Mouse (Mus musculus) ovary, postnatal 14 days (tissue): ENCODE results near the gene Col4a2.
A peak's percentile ranks its signal among the peaks of the same experiment; 100 is the strongest.

Experiments used
- DNase-seq: peaks from one replicate; pipeline ENCODE4 v3.0.0; 2022; ENCODE audit warnings: low spot score

Gene Col4a2

GRCm38 (mm10) chr8:11382933-11383332 is 70.3 kb downstream of the Col4a2 start:
- no peak for DNase-seq

DNA sequence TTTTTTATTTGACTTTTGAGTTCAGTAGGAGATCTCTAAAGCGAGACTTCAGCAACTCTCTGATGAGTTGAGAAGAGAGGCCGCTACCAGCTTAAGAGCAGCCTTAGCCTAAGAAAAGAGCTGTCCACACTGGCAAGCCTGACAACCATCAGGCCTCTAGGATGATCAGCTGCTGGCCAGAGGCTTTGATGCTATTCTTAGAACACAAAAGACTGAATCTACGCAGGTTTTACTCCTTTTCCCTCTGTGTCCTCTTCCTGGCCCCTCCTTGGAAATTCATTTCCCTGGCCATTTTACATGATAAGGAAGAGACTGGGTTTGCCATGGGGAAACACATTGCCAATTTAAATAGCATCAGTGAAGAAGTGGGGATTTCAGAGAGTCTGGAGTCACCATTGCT is 70.8 kb downstream of the Col4a2 start:
- no peak for DNase-seq

GRCm38 (mm10) chr8:11384841-11385240 is 72.2 kb downstream of the Col4a2 start:
- no peak for DNase-seq

DNA sequence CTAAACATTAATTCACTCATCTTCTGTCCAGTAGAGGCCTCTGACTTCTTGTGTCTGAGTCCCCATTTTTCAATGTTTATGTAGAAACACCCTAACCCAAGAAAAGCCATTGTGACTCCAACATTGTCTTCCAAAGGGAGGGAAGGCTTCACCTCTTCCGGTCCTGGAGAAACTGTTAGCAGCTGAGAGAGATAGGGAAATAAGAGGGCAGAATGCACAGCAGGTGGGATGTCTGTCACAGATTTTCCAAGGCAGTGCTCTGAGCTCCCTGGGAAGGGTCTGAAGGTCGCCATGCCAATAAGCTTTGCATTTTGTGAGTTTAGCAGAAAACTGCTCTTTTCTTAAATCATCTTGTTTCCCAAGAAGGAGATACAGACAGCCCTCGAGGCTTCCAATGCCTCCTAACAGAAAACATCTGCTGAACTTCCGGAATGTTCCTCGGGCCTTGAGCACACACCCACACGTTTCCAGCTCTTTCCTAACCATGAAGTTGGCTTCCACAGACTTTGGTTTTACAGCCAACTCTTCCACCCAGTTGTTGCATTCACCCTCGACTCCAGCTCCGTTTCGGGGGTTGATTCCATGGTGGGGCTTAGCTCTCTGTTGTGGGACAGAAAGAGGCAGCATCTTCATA is 72.8 kb downstream of the Col4a2 start:
- no peak for DNase-seq

DNA sequence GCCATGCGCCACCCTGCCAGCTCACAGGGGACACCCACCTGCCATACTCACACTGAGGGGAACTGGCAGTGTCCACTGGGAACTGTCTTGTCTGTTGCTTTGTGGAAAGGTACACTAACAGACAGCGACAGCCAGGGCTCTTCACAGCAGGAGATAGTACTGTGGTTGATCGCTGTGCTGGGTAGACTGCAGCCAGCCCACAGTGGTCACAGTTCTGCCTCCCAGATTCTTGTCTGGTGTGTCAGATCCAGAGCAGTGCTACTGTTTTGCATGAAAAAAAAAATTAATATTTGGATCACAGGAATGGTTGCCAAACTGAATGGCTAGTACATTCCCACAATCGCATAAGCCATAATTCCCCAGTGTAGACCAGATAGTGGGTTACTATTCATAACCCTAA is 74.7 kb downstream of the Col4a2 start:
- DNase-seq, result no peak

DNA sequence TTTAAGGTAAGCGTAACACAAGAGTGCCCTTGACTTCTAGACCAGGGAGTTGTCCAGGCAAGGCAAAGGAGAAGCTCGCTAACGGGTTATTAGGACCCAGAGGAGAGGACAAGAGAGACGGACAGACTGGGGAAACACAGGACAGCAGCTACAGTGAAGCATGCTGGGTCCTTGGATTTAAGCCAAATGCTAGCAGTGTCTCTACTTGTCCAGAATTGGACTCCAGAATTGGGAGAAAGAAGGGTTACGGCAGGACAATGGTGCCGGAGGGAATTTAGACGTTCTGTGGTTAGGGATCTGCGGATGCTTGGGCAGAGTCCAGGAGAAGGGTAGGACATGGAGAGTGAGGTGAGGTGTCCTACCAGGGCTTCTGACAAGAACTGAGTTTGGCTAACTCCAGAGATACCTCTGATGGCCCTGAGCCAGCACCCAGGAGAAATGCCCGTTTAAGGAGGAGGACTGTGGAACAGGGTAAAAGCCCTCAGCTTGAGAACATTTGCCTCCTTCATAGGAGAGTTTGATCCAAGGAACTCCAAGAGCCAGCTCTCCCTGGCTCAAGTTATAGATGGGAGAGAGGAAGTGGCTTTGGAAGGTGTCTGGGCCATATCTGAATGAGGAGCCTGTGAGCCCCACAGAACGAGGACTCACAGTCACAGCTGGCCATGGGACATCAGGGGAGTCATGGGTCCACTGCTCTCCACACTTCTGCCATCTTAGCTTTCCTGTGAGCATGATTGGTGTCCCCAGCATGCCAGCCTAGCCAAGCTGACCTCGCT is 76.9 kb downstream of the Col4a2 start:
- no peak for DNase-seq

- peak; percentile 76 for DNase-seq
These were observed 80.1 kb downstream of the Col4a2 start for GRCm38 (mm10) chr8:11392739-11393138.

DNA sequence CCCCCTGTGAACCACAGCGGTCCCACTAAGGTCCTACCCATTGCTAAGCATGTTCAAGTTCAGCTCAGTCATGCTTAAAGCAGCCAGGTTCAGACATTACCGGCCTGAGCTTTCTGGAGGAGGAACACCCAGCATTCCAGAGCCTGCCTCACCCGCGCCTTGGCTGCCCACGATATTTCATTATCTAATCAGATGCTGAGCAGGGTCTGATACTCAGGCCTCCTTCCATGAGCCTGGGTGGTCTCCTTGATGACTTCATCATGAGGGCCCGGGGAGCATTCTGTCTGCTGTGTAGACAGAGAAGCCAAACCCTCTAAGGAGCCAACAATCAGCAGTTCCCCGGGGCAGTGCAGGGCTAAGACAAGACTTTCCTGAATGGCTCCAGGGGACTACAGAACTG is 80.6 kb downstream of the Col4a2 start:
- no peak for DNase-seq

DNA sequence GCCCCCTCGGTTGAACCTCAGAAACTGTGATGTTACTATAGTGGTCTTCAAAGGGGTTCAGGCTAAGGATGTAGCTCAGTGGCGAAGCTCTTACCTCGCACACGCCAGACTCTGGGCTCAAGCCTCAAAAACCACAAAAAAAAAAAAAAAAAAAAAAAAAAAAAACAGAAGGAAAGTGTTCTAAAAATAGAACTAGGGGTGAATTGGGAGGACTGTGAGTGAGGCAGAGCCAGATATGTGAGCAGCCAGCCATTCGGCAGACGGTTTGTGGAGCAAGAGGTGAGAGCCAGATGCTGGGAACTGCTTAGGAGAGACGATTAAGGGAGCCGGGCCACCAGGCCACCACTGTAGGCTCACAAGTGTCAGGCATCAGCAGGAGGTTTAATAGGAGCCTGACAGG is 81.0 kb downstream of the Col4a2 start:
- no peak for DNase-seq

GRCm38 (mm10) chr8:11394773-11395172 is 82.2 kb downstream of the Col4a2 start:
- DNase-seq, result no peak

- no peak for DNase-seq
These were observed 83.0 kb downstream of the Col4a2 start for GRCm38 (mm10) chr8:11395601-11396000.

- no peak for DNase-seq
These were observed 83.5 kb downstream of the Col4a2 start for GRCm38 (mm10) chr8:11396111-11396510.

DNA sequence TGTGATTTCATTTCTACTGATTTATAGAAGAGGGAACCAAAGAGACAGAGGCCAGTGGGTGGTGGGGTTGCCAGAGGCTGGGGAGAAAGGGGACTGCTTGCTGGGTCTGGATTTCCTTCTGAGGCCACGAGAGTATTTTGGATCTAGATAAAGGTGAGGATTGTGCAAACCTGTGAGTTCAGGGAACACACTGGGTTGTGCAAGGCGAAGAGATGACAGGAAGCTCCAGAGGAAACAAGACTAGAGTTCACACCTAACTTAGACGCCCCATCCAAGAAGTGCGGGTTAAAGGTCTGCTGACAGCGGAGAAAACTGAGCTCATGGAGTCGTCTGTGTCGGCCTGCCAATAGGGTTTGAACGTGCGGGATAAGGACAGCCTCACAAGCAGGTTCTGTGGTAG is 84.5 kb downstream of the Col4a2 start:
- DNase-seq, result no peak

- DNase-seq, result no peak
These were observed 87.1 kb downstream of the Col4a2 start for GRCm38 (mm10) chr8:11399706-11400105.

DNA sequence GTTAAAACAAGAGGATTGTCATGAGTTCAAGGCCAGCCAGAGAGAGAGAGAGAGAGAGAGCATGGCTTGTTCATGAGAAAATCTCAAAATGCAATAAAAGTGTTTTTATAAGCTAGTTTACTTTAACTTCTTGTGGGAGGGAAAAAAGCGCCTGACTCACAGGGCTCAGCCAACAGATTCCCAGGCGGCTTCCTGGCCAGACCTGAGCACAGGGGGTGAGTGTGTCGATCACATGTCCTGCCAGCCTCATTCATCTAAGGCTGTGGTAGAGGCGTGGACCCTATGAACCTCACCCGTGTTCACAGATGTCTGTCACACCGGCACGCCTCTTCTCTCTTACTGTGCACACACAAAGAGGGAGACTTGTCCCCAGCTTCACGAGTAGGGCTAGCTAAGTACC is 87.6 kb downstream of the Col4a2 start:
- no peak for DNase-seq

DNA sequence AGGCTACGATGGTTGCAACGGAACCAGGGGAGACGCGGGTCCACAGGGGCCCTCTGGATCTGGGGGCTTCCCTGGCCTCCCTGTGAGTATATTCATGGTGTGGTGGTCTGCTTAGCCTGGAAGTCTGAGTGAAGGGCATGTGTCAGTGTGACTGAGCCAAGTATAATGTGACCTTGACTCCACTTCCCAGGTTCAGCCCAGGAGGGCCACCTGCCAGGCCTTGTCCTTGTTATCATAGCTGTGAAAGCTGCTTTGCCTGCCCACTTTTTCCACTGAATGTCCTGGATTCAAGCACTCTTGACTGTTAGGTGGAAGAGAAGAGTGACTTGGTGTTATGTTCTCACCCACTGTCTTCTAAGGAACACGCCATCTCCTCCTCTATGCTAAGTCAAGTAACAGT is 88.6 kb downstream of the Col4a2 start:
- no peak for DNase-seq

DNA sequence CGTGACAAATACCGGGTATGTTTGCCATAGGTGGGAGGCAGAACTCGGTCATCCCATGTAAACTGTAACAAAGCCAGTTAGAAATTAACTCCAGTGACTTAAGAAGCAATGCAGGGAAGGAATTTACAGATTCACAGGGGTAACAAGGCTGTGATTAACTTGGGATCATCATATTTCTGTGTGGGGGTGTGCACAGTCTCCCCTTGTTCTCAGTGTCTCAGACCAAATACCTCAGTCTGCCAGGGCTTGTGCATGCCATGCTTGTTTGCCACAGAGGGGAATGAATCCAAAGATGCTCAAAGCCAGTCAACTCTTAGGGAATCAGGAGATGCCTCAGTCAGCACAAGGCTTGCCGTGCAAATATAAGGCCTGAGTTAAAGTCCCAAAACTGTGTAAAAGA is 89.6 kb downstream of the Col4a2 start:
- no peak for DNase-seq

- DNase-seq, result no peak
These were observed 91.2 kb downstream of the Col4a2 start for GRCm38 (mm10) chr8:11403813-11404212.

- no peak for DNase-seq
These were observed 92.0 kb downstream of the Col4a2 start for GRCm38 (mm10) chr8:11404614-11405013.

DNA sequence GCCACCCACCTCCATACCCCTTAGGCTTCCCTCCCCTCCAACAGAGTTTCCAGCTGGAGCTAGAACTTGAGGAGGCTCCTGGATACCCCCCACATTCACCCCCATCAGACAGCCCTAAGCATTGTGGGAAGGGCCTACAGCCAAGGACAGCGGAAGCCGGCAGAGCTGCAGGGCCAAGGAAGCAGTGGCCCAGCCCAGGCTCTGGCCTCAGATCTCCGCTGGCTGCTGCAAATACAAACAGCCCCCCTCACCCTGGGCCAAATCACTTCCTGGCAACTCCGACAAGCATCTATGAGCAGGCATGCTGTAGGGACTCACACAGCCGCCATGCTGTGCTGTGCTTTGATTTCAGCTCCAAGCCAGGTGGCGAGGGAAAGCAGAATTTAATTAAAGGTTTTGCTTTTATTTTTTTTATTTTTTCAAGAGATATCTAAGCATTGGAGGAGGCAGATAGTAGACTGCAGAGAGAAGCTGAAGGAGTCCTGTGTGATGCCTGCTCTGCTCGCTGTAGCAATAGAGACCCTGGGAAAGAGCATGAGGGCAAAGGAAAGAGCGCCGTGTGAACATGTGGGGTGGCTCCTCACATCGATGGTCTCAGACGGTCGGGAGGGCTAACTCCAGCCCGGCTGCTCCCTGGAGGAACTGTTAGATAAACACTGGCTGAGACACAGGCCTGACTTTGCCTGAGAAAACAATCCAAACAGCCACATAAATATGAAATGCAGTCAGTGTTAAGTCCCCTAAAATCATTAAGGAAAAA is 93.3 kb downstream of the Col4a2 start:
- DNase-seq, result peak; percentile 50

GRCm38 (mm10) chr8:11411504-11412124 is 99.0 kb downstream of the Col4a2 start:
- DNase-seq, result no peak

DNA sequence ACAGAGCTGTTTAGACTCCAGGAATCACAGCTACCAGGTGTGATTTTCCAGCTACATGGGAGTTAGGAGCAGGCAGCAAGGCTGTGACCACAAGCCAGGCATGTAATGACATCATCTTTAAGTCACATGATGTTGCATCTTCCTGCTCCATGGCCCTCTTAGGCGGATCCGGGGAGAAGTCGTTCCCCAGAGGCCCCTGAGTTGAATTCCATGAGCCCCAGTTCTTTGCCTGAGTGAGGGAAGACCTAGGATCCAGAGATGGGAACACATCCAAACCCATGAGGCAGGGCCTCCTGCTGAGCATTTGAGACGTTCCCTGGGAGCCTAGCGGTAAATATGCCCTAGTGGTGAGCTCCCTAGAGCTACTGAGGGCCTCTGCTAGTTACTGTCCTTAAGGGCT is 99.8 kb downstream of the Col4a2 start:
- no peak for DNase-seq

GRCm38 (mm10) chr8:11414304-11414703 is 101.7 kb downstream of the Col4a2 start:
- DNase-seq, result no peak
